Mouse (Mus musculus): Measurements from ENCODE around the gene Nop10.

GRCm38 (mm10) chr2:112220880-112221279 is 40.8 kb upstream of the Nop10 start:
- TF ChIP-seq CTCF (IDR thresholded peaks at IDR 0.05; ENCODE audit: low read depth), result no peak
- no peak for TF ChIP-seq EP300 (IDR thresholded peaks at IDR 0.05; ENCODE audit: low read depth)
